Mouse (Mus musculus): ENCODE measurements around the gene Col25a1.

DNA sequence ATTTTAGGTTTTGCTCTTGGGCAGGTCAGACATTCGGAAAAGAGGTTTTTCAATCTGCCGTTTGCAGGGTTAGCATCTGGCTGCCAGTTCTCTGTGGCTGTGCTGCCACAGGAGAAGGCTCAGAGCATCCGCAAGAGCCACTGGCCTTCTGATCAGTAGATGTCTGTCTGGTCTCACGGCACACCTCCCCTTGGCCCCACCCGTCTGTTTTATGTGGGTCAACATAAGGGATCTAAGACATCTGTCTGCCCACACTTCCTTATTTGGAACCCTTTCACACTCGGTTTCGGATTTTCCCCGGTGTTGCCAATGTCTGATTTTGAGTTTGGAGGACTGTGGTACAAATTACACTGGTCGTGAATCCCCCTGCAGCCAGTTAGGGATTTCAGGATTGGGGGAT lies 26.8 kb upstream of the Col25a1 start:
- no peak for TF ChIP-seq USF1 (IDR thresholded peaks at IDR 0.05; ENCODE audit: low read depth)
- no peak for TF ChIP-seq CTCF (IDR thresholded peaks at IDR 0.05; ENCODE audit: control insufficient read depth, insufficient read depth, insufficient read length)
- no peak for TF ChIP-seq MYOG (IDR thresholded peaks at IDR 0.05; ENCODE audit: control insufficient read depth, extremely low read depth, insufficient read length)

All from C2C12 (cell line).